Mouse (Mus musculus) kidney, adult 9 months (tissue): Measurements from ENCODE around the gene Diaph2.
"Not testable (repeated sequence)": the region's sequence is repeated elsewhere in the genome, so short reads cannot be mapped to it uniquely, and the experiment has no call there.

Experiments used
- DNase-seq: peaks from one replicate; pipeline ENCODE4 v3.0.0; 2022

The Diaph2 gene

GRCm38 (mm10) chrX:129749571-129750061 lies at the start of gene Diaph2:
Gene Diaph2 (plus strand): TSS chrX:129749742.
- DNase-seq = peak; percentile 88

GRCm38 (mm10) chrX:129701634-129702312 lies 47.8 kb upstream of the Diaph2 start:
- DNase-seq = no peak

- DNase-seq = peak; percentile 53
These were observed 39.9 kb upstream of the Diaph2 start for GRCm38 (mm10) chrX:129709656-129710055.

- DNase-seq = no peak
These were observed 20.8 kb upstream of the Diaph2 start for GRCm38 (mm10) chrX:129728717-129729220.

- no peak for DNase-seq
These were observed 13.0 kb upstream of the Diaph2 start for GRCm38 (mm10) chrX:129736562-129736961.

GRCm38 (mm10) chrX:129739226-129739625 lies 10.3 kb upstream of the Diaph2 start:
- no peak for DNase-seq

- DNase-seq = no peak
These were observed 6.6 kb upstream of the Diaph2 start for GRCm38 (mm10) chrX:129742981-129743380.

GRCm38 (mm10) chrX:129745976-129746375 lies 3.6 kb upstream of the Diaph2 start:
- DNase-seq = no peak

- DNase-seq = no peak
These were observed 440 bp upstream of the Diaph2 start for GRCm38 (mm10) chrX:129749102-129749501.

- peak; percentile 9 for DNase-seq
These were observed 590 bp downstream of the Diaph2 start for GRCm38 (mm10) chrX:129750094-129750569.

GRCm38 (mm10) chrX:129750606-129751005 lies 1.1 kb downstream of the Diaph2 start:
- DNase-seq = no peak

GRCm38 (mm10) chrX:129756606-129757005 lies 7.1 kb downstream of the Diaph2 start:
- no peak for DNase-seq

- DNase-seq = no peak
These were observed 13.1 kb downstream of the Diaph2 start for GRCm38 (mm10) chrX:129762649-129763048.

- no peak for DNase-seq
These were observed 15.8 kb downstream of the Diaph2 start for GRCm38 (mm10) chrX:129765378-129765777.

GRCm38 (mm10) chrX:129766811-129767210 lies 17.3 kb downstream of the Diaph2 start:
- DNase-seq = no peak

- DNase-seq = no peak
These were observed 21.1 kb downstream of the Diaph2 start for GRCm38 (mm10) chrX:129770625-129771024.

- DNase-seq = no peak
These were observed 24.2 kb downstream of the Diaph2 start for GRCm38 (mm10) chrX:129773556-129774255.

- DNase-seq = no peak
These were observed 24.9 kb downstream of the Diaph2 start for GRCm38 (mm10) chrX:129774478-129774877.

- no peak for DNase-seq
These were observed 27.2 kb downstream of the Diaph2 start for GRCm38 (mm10) chrX:129776761-129777160.

GRCm38 (mm10) chrX:129777404-129777962 lies 27.9 kb downstream of the Diaph2 start:
- DNase-seq = no peak

GRCm38 (mm10) chrX:129781844-129782243 lies 32.3 kb downstream of the Diaph2 start:
- no peak for DNase-seq

- peak; percentile 52 for DNase-seq
These were observed 34.5 kb downstream of the Diaph2 start for GRCm38 (mm10) chrX:129784062-129784461.

- DNase-seq = not testable (repeated sequence)
These were observed 50.4 kb downstream of the Diaph2 start for GRCm38 (mm10) chrX:129799920-129800319.

GRCm38 (mm10) chrX:129831903-129832302 lies 82.4 kb downstream of the Diaph2 start:
- peak; percentile 13 for DNase-seq
